ENCODE assay signal across 10 mouse cellular contexts in the genomic region with DNA sequence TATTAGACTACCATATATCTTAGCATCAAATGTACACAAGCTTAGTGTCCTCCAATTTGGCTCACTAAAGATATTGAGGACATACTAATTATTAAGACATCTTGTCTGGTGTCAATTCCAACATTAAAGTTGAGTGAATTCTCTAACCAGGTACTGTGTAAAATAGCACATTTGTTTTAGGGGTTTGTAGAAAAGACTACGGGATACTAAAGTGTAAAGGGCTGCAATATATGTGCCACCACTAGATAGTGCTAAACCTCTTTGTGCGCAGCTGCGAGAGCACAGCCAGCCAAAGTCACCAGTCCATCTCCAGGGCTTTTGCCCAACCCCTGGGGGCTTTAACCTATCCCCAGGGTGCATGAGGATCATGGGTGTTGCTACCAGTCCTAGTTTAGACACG. TPM values are rescaled to one million over a fixed set of nuclear protein-coding genes. Genes with fewer than 3 reads are reported as not detected.
"Had no signal": no experiment of that assay in that cellular context is flagged by ENCODE, and none has a peak within 500 bp of the region (broad histone marks: within the 10 kb centered on the region; RNA-seq: fewer than 3 reads in every experiment).

No protein-coding gene starts in this region.

RNA-seq across cellular contexts. Expression of a gene that starts 15.8 kb away (rescaled TPM):
- total RNA-seq: neutrophil, adult 5-6 weeks had no signal
- polyA plus RNA-seq: kidney, adult 2 months; kidney, embryonic 15.5 days; limb, embryonic 12.5 days; liver, embryonic 13.5 days; macrophage; midbrain, embryonic 11.5 days had no signal

RNA-seq across cellular contexts. Expression of a gene that starts 19.5 kb away (rescaled TPM):
- total RNA-seq: layer of hippocampus, postnatal 36 days; left cerebral cortex, postnatal 36 days; neutrophil, adult 5-6 weeks had no signal
- polyA plus RNA-seq: kidney, adult 2 months; limb, embryonic 12.5 days; liver, embryonic 13.5 days; macrophage; midbrain, embryonic 11.5 days; midbrain, embryonic 15.5 days had no signal

RNA-seq across cellular contexts. Expression of a gene that starts 51.6 kb away (rescaled TPM):
- total RNA-seq: layer of hippocampus, postnatal 36 days; left cerebral cortex, postnatal 36 days; neutrophil, adult 5-6 weeks had no signal
- polyA plus RNA-seq: limb, embryonic 12.5 days; macrophage; midbrain, embryonic 11.5 days had no signal
